Mouse (Mus musculus): ENCODE results near the gene Sit1.

Sit1 gene

GRCm38 (mm10) chr4:43470301-43470700 is 13.2 kb downstream of the Sit1 start:
- DNase-seq (ENCODE audit: extremely low spot score, low spot score), result no peak

- DNase-seq (ENCODE audit: extremely low spot score, low spot score), result no peak
These were observed 16.7 kb downstream of the Sit1 start for GRCm38 (mm10) chr4:43466872-43467271.

- no peak for DNase-seq (ENCODE audit: extremely low spot score, low spot score)
These were observed 17.6 kb downstream of the Sit1 start for GRCm38 (mm10) chr4:43465935-43466334.

- no peak for DNase-seq (ENCODE audit: extremely low spot score, low spot score)
These were observed 20.4 kb downstream of the Sit1 start for GRCm38 (mm10) chr4:43463102-43463501.

- DNase-seq (ENCODE audit: extremely low spot score, low spot score), result no peak
These were observed 26.4 kb downstream of the Sit1 start for GRCm38 (mm10) chr4:43457124-43457523.

- DNase-seq (ENCODE audit: extremely low spot score, low spot score), result no peak
These were observed 27.1 kb downstream of the Sit1 start for GRCm38 (mm10) chr4:43456470-43456869.

- peak; percentile 21 for DNase-seq (ENCODE audit: extremely low spot score, low spot score)
These were observed 29.3 kb downstream of the Sit1 start, which contains the start of gene Cd72 for GRCm38 (mm10) chr4:43454041-43454836. TSS of gene Cd72 (minus strand) at chr4:43454628.

GRCm38 (mm10) chr4:43453413-43453812 is 30.1 kb downstream of the Sit1 start:
- peak; percentile 40 for DNase-seq (ENCODE audit: extremely low spot score, low spot score)

- no peak for DNase-seq (ENCODE audit: extremely low spot score, low spot score)
These were observed 31.2 kb downstream of the Sit1 start for GRCm38 (mm10) chr4:43452315-43452714.

GRCm38 (mm10) chr4:43448554-43448953 is 35.0 kb downstream of the Sit1 start:
- DNase-seq (ENCODE audit: extremely low spot score, low spot score), result no peak

- DNase-seq (ENCODE audit: extremely low spot score, low spot score), result no peak
These were observed 36.3 kb downstream of the Sit1 start for GRCm38 (mm10) chr4:43447251-43447650.

- peak; percentile 57 for DNase-seq (ENCODE audit: extremely low spot score, low spot score)
These were observed 40.0 kb downstream of the Sit1 start for GRCm38 (mm10) chr4:43443511-43443910.

- peak; percentile 71 for DNase-seq (ENCODE audit: extremely low spot score, low spot score)
These were observed 40.8 kb downstream of the Sit1 start for GRCm38 (mm10) chr4:43442456-43443361.

GRCm38 (mm10) chr4:43442044-43442443 is 41.5 kb downstream of the Sit1 start:
- peak; percentile 99 for DNase-seq (ENCODE audit: extremely low spot score, low spot score)

- DNase-seq (ENCODE audit: extremely low spot score, low spot score), result no peak
These were observed 41.9 kb downstream of the Sit1 start, which contains the start of gene Tesk1 for GRCm38 (mm10) chr4:43441639-43442038. TSS of gene Tesk1 (plus strand) at chr4:43441939.

GRCm38 (mm10) chr4:43432832-43433231 is 50.7 kb downstream of the Sit1 start:
- DNase-seq (ENCODE audit: extremely low spot score, low spot score), result no peak
